In genomic region chr1:90111198-90111839, GRCm38 (mm10) we compare ENCODE assay signal across 13 mouse cellular contexts. TPM values are rescaled to one million over a fixed set of nuclear protein-coding genes. Genes with fewer than 3 reads are reported as not detected.
DNase-seq lines count a peak whose midpoint lies in the region; ATAC-seq lines count a peak whose summit lies in the region.
"Had no signal": no experiment of that assay in that cellular context is flagged by ENCODE, and none has a peak within 500 bp of the region (broad histone marks: within the 10 kb centered on the region; RNA-seq: fewer than 3 reads in every experiment).

No protein-coding gene starts in this region.

- no peaks in the 10 kb centered on the region for H3K27me3 ChIP-seq in embryonic facial prominence, embryonic 11.5 days (ENCODE audit: control insufficient read depth, insufficient read depth, low read length)
- no peaks in the 10 kb centered on the region for H3K27me3 ChIP-seq in embryonic facial prominence, embryonic 10.5 days (replicated peaks; ENCODE audit: low read depth, poor library complexity, severe bottlenecking)
- peaks cover 4% of the 10 kb centered on the region; the same call in 1 of the 2 replicates for H3K27me3 ChIP-seq in neural tube, embryonic 13.5 days
- no peaks in the 10 kb centered on the region for H3K27me3 ChIP-seq in neural tube, embryonic 15.5 days (replicated peaks)
- no peaks in the 10 kb centered on the region for H3K27me3 ChIP-seq in stomach, embryonic 15.5 days (replicated peaks)

- H3K4me3 ChIP-seq in embryonic facial prominence, embryonic 11.5 days (ENCODE audit: low read depth, low read length) = no peak overlapping the region
- H3K4me3 ChIP-seq in embryonic facial prominence, embryonic 10.5 days = no peak overlapping the region
- no peak overlapping the region for H3K4me3 ChIP-seq in neural tube, embryonic 13.5 days
- no peak overlapping the region for H3K4me3 ChIP-seq in neural tube, embryonic 15.5 days (replicated peaks)
- no peak overlapping the region for H3K4me3 ChIP-seq in stomach, embryonic 15.5 days (replicated peaks)

- no peak overlapping the region for H3K4me2 ChIP-seq in embryonic facial prominence, embryonic 11.5 days (ENCODE audit: low read depth, low read length)
- no peak overlapping the region for H3K4me2 ChIP-seq in neural tube, embryonic 13.5 days
- no peak overlapping the region for H3K4me2 ChIP-seq in neural tube, embryonic 15.5 days
- no peak overlapping the region for H3K4me2 ChIP-seq in stomach, embryonic 15.5 days
- H3K4me2 ChIP-seq: hindbrain, embryonic 14.5 days had no signal

- no peak overlapping the region for H3K27ac ChIP-seq in embryonic facial prominence, embryonic 11.5 days (replicated peaks; ENCODE audit: low read depth, low read length)
- H3K27ac ChIP-seq in embryonic facial prominence, embryonic 10.5 days (replicated peaks) = no peak overlapping the region
- no peak overlapping the region; the same call in 1 of the 2 replicates for H3K27ac ChIP-seq in neural tube, embryonic 13.5 days (replicated peaks)
- H3K27ac ChIP-seq in neural tube, embryonic 15.5 days (replicated peaks) = no peak overlapping the region
- H3K27ac ChIP-seq in stomach, embryonic 15.5 days = no peak overlapping the region
- H3K27ac ChIP-seq: hindbrain, embryonic 14.5 days had no signal

- peak; percentile 39; the same call in 1 of the 2 replicates for ATAC-seq in embryonic facial prominence, embryonic 11.5 days (replicated peaks; ENCODE audit: insufficient number of reproducible peaks, low FRiP score, low TSS enrichment, low read depth)
- peak; percentile 40; the same call in 1 of the 2 replicates for ATAC-seq in neural tube, embryonic 13.5 days (ENCODE audit: low read depth)
- no peak for ATAC-seq in neural tube, embryonic 15.5 days (ENCODE audit: low FRiP score)
- ATAC-seq in stomach, embryonic 15.5 days (ENCODE audit: insufficient read depth, low FRiP score, low read depth) = peak; percentile 70; the same call in 1 of the 2 replicates

- no peaks in the 10 kb centered on the region for H3K4me1 ChIP-seq in embryonic facial prominence, embryonic 11.5 days (ENCODE audit: control insufficient read depth, insufficient read depth, low read length)
- peaks cover 20% of the 10 kb centered on the region; the same call in 1 of the 2 replicates for H3K4me1 ChIP-seq in embryonic facial prominence, embryonic 10.5 days
- peaks cover 9% of the 10 kb centered on the region for H3K4me1 ChIP-seq in neural tube, embryonic 13.5 days (replicated peaks)
- 0 out of 2 replicates have a peak, but pooled peaks cover 1% of the 10 kb centered on the region for H3K4me1 ChIP-seq in neural tube, embryonic 15.5 days
- peaks cover 7% of the 10 kb centered on the region; the same call in 1 of the 2 replicates for H3K4me1 ChIP-seq in stomach, embryonic 15.5 days

- H3K9me3 ChIP-seq in embryonic facial prominence, embryonic 11.5 days (replicated peaks; ENCODE audit: control insufficient read depth, low read length) = no peaks in the 10 kb centered on the region
- H3K9me3 ChIP-seq in embryonic facial prominence, embryonic 10.5 days = no peaks in the 10 kb centered on the region
- H3K9me3 ChIP-seq in neural tube, embryonic 13.5 days = no peaks in the 10 kb centered on the region
- no peaks in the 10 kb centered on the region for H3K9me3 ChIP-seq in neural tube, embryonic 15.5 days (replicated peaks)
- no peaks in the 10 kb centered on the region for H3K9me3 ChIP-seq in stomach, embryonic 15.5 days

- 64% methylated on average over 2 of the region's 2 CpGs for WGBS in embryonic facial prominence, embryonic 11.5 days
- WGBS in embryonic facial prominence, embryonic 10.5 days = 66% methylated on average over 2 of the region's 2 CpGs
- 49% methylated on average over 2 of the region's 2 CpGs for WGBS in neural tube, embryonic 13.5 days
- WGBS in neural tube, embryonic 15.5 days = 43% methylated on average over 2 of the region's 2 CpGs
- WGBS in stomach, embryonic 15.5 days = 46% methylated on average over 2 of the region's 2 CpGs

- no peak for DNase-seq in embryonic facial prominence, embryonic 11.5 days (ENCODE audit: low spot score)
- DNase-seq in embryonic facial prominence, embryonic 10.5 days (ENCODE audit: low spot score) = no peak
- peak; percentile 74 for DNase-seq in kidney, adult 18-20 months
- DNase-seq in thymus, postnatal 14 days = no peak
- DNase-seq in MN1 (ENCODE audit: low spot score) = no peak
- DNase-seq: cerebellum, adult 11 months; liver; right cerebral cortex, postnatal 25 days had no signal

- H3K36me3 ChIP-seq in embryonic facial prominence, embryonic 11.5 days (replicated peaks; ENCODE audit: control insufficient read depth, insufficient read depth, low read depth, low read length) = no peaks in the 10 kb centered on the region
- no peaks in the 10 kb centered on the region for H3K36me3 ChIP-seq in embryonic facial prominence, embryonic 10.5 days (replicated peaks)
- H3K36me3 ChIP-seq in neural tube, embryonic 13.5 days = no peaks in the 10 kb centered on the region
- no peaks in the 10 kb centered on the region for H3K36me3 ChIP-seq in neural tube, embryonic 15.5 days
- no peaks in the 10 kb centered on the region for H3K36me3 ChIP-seq in stomach, embryonic 15.5 days

- H3K9ac ChIP-seq in embryonic facial prominence, embryonic 11.5 days (replicated peaks; ENCODE audit: low read length) = no peak overlapping the region
- H3K9ac ChIP-seq in neural tube, embryonic 13.5 days = no peak overlapping the region
- no peak overlapping the region for H3K9ac ChIP-seq in neural tube, embryonic 15.5 days (replicated peaks)
- H3K9ac ChIP-seq in stomach, embryonic 15.5 days = no peak overlapping the region
- H3K9ac ChIP-seq: hindbrain, embryonic 14.5 days had no signal

RNA-seq across cellular contexts. Expression of gene Iqca, which starts 41.9 kb away (rescaled TPM):
- polyA plus RNA-seq in embryonic facial prominence, embryonic 11.5 days (2014; fragmentation: Nextera tagmentation; extraction: Ambion mirVana) = 0.56 TPM in 1 of 2 replicates, not detected in the other
- polyA plus RNA-seq in embryonic facial prominence, embryonic 10.5 days (2016; fragmentation: Nextera tagmentation; extraction: Ambion mirVana) = 0.20 TPM in 1 of 2 replicates, not detected in the other
- not detected in 2 replicates for polyA plus RNA-seq in neural tube, embryonic 13.5 days (2015; fragmentation: Nextera tagmentation; extraction: Ambion mirVana)
- polyA plus RNA-seq in neural tube, embryonic 15.5 days (2015; fragmentation: Nextera tagmentation; extraction: Ambion mirVana) = 0.42 and 0.52 TPM in 2 replicates
- polyA plus RNA-seq in stomach, embryonic 15.5 days (2015; fragmentation: Nextera tagmentation; extraction: Ambion mirVana) = 0.14 TPM in 1 of 2 replicates, not detected in the other
- polyA plus RNA-seq: C2C12 had no signal
